Mouse (Mus musculus) fat pad, adult 2 months (tissue): ENCODE results near the gene Mphosph9.
"Not testable (repeated sequence)": the region's sequence is repeated elsewhere in the genome, so short reads cannot be mapped to it uniquely, and the experiment has no call there.

Source experiments
- DNase-seq: peaks from one replicate; pipeline ENCODE4 v3.0.0-alpha.2; 2011; ENCODE audit warnings: low read depth, low spot score; ENCODE audit errors: extremely low read depth

The Mphosph9 gene

DNA sequence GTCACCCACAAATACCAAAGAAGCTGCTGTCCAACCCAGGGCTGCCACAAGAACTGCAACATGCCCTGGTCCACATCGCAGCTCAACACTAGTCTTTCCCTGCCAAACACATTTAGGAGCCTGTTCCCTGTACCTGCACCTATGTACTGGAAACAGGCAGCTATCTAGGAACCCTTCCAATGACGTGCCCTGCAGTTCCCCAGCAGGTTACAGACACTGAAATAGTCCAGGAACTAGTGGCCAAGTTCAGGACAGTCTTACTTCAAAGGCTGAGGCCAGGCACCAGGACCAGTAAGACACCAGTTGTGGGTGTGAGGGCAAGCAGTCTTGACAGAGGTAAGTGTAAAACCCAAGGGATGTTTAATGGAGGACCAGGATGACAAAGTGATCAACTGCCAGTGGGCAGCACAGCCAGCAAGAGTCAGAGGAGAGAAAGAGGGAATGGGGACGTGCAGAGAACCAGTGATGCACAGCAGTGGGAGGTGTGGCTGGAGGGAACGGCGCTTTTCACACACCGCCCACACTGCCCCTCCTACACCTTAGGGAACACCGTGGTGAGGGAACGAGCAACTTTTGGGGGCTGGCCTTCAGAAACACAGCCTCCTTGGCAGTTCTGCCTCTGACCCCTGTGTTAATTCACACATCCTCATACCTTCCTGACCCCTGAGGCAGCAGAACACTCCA, 110.1 kb downstream of the Mphosph9 start:
- DNase-seq: no peak

DNA sequence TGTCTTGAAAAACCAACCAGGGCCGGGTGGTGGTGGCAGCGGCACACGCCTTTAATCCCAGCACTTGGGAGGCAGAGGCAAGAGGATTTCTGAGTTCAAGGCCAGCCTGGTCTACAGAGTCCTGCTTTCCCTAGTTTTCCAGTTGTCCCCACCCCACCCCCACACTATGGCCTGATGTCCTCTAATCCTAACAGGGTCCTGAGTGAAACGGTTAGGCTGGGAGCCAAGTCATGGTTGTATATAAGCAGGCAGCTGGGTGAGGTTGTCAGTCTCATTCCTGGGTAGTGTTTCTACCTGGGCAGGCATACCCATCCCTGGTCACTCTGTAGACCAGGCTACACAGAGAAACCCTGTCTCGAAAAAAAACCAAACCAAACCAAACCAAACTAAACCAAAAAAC, 110.7 kb downstream of the Mphosph9 start:
- not testable (repeated sequence) for DNase-seq

DNA sequence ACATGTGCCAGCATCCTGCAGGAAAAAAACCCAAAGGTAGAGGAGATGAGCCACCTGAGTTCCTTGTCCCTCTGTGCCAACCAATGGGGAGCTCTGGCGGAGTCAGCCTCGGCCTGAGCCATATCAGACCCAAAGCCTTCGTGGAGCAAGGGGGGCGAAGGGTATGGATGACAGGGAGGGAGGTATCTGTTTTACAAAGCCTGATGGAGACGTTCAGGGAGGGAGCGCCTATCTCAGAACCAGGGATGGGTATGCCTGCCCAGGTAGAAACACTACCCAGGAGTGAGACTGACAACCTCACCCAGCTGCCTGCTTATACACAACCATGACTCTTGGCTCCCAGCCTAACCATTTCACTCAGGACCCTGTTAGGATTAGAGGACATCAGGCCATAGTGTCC, 111.4 kb downstream of the Mphosph9 start:
- DNase-seq: no peak

DNA sequence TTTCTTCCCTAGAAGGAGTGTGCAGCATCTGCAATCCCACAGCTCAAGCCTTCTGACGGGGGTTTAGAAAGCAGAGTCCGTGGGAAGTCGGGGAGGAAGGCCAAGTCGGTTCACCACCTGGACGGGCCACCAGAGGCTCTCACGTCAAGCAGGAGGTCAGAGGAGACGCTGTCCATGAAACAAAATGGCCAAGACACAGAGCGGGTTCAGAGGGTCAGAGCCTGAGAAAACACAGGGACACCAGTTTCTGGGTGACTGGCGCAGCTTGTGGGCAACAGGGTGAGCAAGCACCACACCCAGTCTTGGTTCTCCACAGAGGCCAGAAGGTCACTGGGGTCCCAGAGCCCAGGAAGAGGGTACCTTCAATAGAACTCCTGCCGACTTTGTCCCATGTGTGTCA, 112.1 kb downstream of the Mphosph9 start:
- no peak for DNase-seq

DNA sequence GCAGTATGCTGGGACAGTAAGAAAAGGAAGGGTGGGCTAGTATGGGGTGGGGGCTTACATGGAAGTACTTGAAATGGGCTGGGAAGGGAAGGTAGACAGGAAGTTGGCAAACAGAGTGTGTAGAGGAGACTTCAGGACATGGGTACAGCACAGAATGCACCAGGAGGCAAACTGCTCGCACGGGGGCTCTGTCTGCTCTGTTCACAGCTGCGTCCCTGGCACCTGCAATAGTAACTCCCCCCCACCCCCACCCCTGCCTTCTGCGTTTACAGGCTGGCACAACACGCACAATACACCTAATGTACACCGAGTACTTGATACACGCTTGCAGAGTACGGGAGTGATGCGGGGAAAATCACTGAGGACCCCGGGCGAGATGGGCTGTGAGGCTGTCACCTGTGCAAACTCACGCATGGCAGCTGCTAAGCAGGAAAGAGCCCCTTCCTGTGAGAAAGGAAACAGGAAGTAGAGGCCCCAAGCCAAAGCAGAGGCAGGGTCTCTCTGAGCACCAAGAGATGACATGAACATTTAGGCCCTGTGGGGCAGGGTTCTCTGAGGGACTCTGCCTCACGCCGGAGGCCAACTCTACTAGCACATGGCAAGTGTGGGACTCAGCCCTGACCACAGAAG, 113.1 kb downstream of the Mphosph9 start:
- no peak for DNase-seq

DNA sequence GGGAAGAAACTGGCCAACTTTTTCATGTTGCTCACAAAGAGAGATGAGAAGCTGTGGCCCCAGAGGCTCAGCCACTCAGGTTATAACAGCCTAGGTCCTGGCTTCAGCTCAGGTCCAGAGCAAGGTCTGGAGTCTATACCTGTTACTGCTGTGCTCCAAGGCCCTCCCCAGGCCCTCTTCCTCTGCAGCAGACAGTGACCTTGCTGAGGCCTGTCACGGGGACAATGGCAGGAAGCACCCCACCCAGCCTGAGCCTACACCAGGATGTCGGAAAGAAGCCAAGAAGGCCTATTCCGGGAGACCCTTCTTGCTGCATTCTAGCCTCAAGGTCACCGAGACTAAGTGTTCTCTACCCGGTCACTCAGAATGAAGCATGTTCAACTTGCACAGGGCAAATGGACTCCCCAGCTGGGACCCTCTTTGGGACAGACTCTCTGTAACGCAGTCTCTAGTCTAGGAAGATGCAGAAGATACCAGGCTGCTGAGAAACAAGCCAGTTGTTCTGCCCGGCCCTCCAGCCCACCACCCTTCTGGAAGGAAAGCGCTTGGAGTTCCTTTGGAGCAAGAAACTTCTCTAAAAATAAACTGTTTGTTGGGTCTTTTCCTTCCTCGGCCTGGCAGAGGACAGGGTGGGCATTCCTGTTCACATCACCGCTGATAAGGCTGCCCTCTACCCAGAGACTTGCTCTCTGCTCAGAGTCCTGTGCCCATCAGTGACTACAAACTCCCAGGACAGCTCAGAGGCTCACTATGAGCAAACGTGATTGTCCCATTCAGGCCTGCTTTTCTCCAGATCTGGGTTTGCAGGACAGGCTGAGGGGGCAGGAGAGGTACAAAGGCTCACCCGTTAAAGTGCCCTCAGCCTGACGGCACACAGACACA, 113.9 kb downstream of the Mphosph9 start:
- DNase-seq: no peak

DNA sequence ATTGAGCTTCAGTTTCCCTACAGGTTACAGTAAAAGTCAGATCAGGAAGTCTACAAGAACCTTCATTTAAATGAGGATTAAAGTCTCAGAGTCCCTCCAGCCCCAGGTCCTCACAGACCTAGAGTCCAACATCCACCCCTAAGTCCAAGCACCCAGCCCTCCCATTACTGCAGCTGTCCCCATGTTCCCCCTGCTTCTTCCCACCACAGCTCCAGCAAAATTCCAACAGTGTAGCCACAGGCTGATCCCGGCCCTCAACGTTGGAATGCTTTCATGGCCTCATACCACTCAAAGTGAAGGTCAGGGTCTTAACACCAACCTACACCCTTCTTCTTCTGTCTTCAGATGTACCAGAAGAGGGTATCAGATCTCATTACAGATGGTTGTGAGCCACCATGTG, 116.1 kb downstream of the Mphosph9 start:
- DNase-seq: no peak

DNA sequence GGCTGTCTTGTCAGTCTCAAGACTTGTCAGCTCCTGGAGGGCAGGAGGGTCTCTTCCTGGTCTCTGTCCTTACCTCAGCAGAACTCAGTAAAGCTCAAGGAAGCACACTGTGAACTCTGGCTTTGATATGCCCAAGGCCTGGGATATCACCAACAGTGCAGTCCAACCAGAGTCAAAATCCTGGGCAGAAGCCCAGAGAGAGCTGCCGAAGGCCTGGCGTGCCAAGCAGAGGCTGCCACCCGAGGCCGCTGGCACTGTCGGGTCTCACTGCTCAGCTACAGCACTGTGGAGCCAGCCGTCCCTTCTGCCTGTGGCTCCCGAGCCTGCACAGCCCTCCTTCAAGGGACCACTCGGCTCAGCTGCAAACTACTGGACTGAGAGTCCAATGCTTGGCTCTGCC, 116.5 kb downstream of the Mphosph9 start:
- DNase-seq: no peak

DNA sequence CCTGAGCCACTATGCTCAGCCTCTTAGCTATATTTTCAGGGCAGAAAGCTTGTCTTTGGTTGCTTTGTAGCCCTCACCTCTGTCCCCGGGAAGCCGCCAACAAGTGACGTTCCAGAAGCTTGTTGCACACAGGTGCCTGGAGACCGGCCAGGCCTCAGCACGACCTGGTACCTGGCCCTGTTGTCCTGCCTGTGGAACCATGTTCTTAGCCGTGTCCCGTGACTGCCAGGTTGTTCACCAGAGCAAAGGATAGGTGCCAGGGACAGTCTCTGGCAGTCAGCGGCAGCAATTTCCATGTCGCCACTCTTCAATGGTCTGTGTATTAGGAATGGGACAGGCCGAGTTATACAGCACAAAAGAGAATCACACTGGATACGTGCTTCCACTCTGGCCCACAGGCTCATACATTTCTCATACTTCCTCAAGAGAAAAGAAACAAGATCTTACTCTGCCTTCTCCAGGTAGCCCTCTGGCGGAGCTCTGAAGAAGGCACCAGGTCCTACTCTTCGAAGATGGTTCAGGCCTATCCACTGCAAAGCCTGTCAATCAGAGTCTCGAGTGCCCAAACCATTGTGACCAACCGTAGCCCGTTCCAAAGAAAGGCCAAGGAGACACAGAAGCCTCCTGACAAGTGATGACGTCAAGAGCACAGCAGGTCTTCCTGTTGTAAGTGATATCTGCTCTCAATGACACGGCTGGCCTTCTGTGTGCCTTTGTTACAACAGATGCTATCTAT, 117.3 kb downstream of the Mphosph9 start:
- no peak for DNase-seq

DNA sequence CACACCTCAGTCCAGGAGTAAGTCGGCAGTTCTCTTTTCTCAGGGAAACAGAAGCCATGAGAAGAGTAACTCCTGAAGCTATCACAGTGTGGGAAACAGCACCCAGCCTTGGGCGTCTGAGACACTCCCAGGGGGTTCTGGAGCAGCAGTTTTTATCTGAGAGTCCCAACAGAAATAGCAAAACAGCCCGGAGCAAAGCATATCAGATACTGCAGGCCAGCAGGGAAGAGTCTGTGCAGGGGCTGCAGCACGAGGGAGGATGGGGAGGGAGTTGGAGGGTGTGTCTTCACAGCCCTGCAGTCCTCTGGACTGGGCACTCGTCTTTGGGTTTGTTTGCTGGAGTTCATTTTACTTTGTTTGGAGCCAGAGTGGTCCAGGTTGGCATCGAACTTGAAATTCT, 117.9 kb downstream of the Mphosph9 start:
- DNase-seq: no peak

DNA sequence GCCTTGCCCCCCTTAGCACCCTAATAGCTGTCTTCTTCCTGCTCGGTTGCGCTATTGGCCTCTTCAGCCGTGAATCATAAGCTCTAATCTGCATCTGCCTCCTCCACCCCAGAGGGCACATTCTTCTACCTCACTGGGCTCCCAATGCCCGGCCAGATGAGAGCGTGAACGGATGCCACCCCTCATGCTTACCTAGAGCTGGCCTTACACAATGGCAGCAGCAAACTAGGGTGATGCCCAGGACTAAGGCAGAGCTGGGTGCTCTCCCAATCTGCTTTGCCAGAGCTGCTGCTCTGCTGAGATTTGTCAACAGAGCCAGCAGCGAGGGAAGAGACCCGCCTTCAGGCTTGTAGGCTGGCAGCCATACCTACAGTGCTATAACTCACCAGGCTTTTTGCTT, 119.7 kb downstream of the Mphosph9 start:
- DNase-seq: no peak

DNA sequence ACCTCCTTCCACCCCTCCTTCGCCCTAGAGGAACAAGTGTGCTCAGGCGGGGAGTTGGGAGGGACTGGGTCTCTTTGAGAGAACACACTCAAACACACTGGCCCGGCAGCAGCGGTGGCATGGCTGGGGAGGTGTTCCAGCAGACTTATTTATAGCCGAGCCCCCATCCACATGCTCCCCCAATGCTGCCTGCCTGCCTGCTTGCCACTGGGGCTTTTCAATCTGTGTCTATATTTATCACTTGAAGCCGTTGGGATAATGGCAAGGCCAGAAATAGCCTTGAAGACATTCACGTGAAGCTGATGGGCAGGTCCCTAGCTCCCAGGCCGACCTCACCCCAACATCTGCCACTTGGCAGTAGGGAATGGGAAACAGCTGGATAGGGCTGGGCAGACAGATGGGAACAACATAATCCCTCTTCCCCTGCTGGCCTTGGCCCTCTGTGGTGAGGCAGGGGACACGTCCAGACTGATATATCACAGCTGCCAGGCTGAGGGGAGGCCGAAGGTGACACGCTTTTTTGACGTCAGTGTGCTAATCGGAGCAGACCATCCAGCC, 121.2 kb downstream of the Mphosph9 start:
- DNase-seq: no peak

DNA sequence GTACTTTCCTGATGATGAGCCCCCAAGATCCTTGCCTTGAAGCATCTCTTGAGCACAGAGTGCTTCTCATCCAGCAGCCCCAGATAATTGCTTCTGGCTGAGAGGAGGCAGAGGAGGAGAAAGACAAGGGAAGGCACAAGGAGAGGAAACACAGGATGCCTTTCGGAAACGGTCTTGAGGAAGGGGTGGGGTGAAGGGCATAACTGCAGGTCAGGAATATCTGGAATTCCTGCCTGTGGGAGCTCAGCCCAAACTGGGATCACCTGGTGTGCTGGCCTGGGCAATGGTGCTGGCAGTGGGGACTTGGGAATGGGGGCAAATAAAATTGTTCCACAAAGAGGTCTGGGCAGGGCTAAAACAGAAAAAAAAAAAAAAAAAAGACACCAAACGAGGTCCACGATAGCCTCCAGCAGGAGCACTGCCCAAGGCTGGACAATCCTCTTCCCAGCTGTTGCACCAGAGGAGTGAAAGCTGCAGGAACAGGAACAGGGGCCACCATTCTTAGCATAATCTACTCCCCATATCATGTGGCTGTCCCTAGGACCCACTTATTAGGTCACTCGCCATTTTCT, 121.9 kb downstream of the Mphosph9 start:
- DNase-seq: no peak

DNA sequence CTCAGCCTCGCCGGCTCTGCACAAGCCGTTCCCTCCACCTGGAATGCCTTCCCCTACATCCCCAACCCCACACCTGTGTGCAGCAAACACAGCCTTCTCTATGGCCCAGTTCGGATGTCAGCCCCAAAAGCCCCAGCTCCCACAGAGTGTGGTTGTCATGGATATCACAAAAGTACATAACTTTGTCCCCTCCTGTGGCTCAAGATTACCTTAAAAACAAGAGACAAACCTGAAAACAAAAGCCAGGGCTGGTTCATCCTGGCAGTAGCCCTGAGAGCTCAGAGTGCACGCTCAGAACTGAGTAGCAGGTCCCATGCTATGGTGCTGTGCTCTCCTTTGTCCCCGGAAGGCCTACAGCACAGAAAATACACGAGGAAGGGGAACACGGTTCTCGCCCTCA, 122.6 kb downstream of the Mphosph9 start:
- no peak for DNase-seq

DNA sequence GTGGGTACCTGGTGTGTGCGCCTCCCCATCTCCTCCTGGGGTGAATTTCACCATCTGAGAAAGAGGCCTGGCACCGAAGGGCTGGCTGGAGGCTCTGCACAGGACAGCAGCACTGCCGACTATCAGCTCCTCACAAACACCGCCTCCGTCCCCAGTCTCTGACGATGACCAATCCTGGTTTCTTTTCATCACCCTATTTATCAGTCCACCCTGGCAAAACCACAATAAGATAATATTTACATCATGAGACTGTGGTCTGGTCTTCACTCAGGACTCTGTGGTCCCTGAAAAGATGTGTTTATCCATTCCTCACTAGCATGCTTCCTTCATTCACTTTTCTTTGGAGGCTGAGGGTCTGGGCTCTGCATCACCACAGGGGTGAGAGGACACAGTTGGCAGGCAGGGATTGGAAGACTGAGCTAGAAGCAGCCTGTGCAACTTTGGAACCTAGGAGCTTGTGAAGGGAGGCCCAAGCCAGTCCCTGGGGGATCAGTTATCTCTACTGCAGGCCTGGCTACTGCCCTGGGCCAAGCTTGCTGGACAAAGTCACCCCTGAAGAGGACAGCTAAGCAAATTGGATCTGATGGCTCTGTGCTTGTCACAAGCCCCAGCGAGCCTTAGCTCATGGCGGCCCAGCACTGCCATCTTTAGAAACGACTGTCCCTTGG, 123.5 kb downstream of the Mphosph9 start:
- DNase-seq: no peak

DNA sequence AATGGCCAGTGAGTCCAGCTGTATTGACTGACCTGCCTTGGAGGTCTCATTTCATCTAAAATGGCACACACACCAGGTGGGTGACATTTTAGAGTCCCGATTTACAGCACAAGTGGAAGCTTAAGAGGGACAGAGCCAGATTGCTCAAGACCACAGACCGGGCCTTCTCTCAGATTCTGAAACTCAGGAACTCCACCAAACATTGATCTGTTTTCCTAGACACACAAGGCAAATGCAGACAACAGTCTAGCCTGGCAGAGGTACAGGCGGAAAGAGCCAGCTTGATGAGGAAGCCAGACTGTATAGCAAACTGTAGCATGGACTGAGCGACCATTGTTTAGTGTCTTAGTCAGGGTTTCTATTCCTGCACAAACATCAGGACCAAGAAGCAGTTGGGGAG, 124.5 kb downstream of the Mphosph9 start:
- no peak for DNase-seq

DNA sequence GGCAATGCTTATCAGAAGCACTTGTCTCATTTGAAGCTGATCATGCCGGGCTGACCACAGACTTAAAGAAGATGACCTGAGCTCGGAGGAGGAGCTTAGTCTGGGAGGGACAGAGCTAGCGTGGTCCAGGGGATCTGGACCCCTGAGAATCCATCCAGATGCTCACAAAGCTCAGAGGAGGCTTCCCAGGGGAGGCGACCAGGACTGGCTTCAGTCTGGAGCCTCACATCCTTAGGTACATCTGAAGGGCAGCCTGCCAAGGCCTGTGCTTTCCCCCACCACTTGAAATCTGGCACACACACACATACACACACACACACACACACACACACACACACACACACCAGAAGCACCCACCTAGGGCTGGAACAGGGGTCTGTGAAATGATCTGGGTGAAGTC, 125.7 kb downstream of the Mphosph9 start:
- no peak for DNase-seq

DNA sequence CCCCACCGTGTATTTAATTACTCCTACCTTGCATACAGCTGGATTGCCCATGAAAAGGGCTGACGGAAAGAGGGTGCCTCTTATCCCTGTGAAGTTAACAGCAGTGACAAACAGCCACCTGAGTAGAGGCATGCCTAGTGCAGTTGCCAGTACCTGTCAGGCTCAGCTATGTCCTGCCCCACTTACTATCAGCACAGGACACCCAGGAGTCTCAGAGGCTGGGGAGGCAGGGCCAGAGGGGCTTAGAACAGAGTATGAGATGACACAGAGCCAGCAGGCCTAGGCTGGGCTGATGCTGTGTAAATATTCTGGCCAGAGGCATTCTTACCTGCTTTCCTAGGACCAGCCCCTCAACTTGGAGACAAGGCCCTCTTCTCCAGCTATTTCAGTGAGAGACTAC, 126.2 kb downstream of the Mphosph9 start:
- no peak for DNase-seq
